Mouse (Mus musculus) CH12.LX (cell line): ENCODE results near the gene Gramd1b.

Experiments used
- BHLHE40 ChIP-seq: IDR thresholded peaks from 2 replicates; pipeline ENCODE4 v1.6.1; 2011; ENCODE audit warnings: mild to moderate bottlenecking, low read depth, low read length, improper control_type of control experiment
- CHD2 ChIP-seq: IDR thresholded peaks from 2 replicates; pipeline ENCODE4 v1.6.1; 2011; ENCODE audit warnings: low read length, improper control_type of control experiment
- CTCF ChIP-seq, 2 experiments: IDR thresholded peaks in 1 of 2; conservative IDR thresholded peaks in 1 of 2; 2 replicates each; pipeline ENCODE4 v1.5.1; 2011 to 2012; ENCODE audit warnings: low read depth in 2 of 2, low read length in 2 of 2, improper control_type of control experiment in 1 of 2, inconsistent platforms in 1 of 2, mild to moderate bottlenecking in 1 of 2, moderate library complexity in 1 of 2
- EP300 ChIP-seq: IDR thresholded peaks from 2 replicates; pipeline ENCODE4 v1.6.1; 2011; ENCODE audit warnings: low read length, improper control_type of control experiment
- ETS1 ChIP-seq: conservative IDR thresholded peaks from 2 replicates; pipeline ENCODE4 v1.6.1; 2012; ENCODE audit warnings: low read depth, mild to moderate bottlenecking, inconsistent platforms, low read length, improper control_type of control experiment, moderate library complexity
- HCFC1 ChIP-seq: IDR thresholded peaks from 2 replicates; pipeline ENCODE4 v1.6.1; 2012; ENCODE audit warnings: low read depth, mild to moderate bottlenecking, inconsistent platforms, low read length, improper control_type of control experiment
- IRF4 ChIP-seq: IDR thresholded peaks from 2 replicates; pipeline ENCODE4 v1.6.1; 2014; ENCODE audit warnings: low read depth, mild to moderate bottlenecking, inconsistent platforms, low read length, improper control_type of control experiment
- KAT2A ChIP-seq: IDR thresholded peaks from 2 replicates; pipeline ENCODE4 v1.6.1; 2012; ENCODE audit warnings: low read length, improper control_type of control experiment, inconsistent platforms; ENCODE audit not compliant: insufficient replicate concordance
- MAFK ChIP-seq: IDR thresholded peaks from 2 replicates; pipeline ENCODE4 v1.6.1; 2011; ENCODE audit warnings: low read length, improper control_type of control experiment; ENCODE audit not compliant: insufficient replicate concordance
- POLR2A ChIP-seq: IDR thresholded peaks from 2 replicates; pipeline ENCODE4 v1.6.1; 2011; ENCODE audit warnings: low read depth, mild to moderate bottlenecking, improper control_type of control experiment, low read length
- TCF12 ChIP-seq: IDR thresholded peaks from 2 replicates; pipeline ENCODE4 v1.6.1; 2014; ENCODE audit warnings: low read depth, mild to moderate bottlenecking, inconsistent platforms, low read length, improper control_type of control experiment
- UBTF ChIP-seq: IDR thresholded peaks from 2 replicates; pipeline ENCODE4 v1.6.1; 2012; ENCODE audit warnings: low read depth, mild to moderate bottlenecking, inconsistent platforms, low read length, improper control_type of control experiment, moderate library complexity

DNA sequence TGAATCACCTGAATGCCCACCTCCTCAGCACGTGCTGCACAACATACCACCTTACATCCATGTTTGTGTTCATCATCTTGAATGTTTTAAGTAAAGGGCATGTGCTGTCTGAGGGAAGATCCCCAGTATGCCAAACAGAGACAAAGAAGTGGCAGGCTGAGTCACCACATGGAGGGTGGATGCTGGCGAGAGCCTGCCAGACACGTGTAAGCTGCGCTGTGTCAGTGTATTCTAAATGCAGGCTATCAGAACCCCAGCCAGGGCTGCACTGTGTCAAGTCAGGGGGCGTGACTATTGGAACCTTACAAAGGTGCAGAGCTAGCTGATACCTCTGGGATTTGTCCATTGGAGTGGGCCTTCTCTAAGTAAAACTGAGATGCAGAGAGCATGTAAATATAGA lies 229.7 kb downstream of the Gramd1b start:
- TF ChIP-seq HCFC1: no peak
- no peak for TF ChIP-seq EP300
- TF ChIP-seq MAFK: no peak
- TF ChIP-seq BHLHE40: no peak
- TF ChIP-seq UBTF: no peak
- TF ChIP-seq POLR2A: no peak
- TF ChIP-seq CHD2: no peak
- TF ChIP-seq CTCF (conservative IDR thresholded peaks at IDR 0.05 in 1 of 2, IDR thresholded peaks at IDR 0.05 in 1 of 2; ENCODE audit: low read depth in 2 of 2, low read length in 2 of 2): no peak
- TF ChIP-seq ETS1: no peak
- no peak for TF ChIP-seq IRF4
- no peak for TF ChIP-seq TCF12
- TF ChIP-seq KAT2A: no peak
